Comparison of ENCODE assay signal across 9 mouse cellular contexts in the genomic region with DNA sequence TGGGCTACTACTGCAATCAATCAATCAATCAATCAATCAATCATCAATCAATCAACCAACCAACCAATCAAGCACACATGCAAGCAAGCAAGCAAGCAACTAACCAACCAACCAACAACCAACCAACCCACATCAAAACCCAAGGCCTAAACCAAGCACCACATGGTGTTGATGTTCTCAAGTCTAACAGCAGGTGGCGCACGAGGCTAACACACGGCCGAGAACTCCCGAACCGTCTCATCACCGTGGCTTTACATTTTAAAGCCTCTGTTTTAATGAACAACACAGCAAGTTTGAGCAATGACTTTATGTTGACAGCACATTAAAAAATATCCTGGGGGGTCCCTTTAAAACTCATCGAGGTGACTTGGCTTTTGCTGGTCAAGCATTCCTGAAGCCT.
DNase-seq lines count a peak whose midpoint lies in the region; ATAC-seq and TF ChIP-seq lines count a peak whose summit lies in the region.
"Had no signal": no experiment of that assay in that cellular context is flagged by ENCODE, and none has a peak within 500 bp of the region (broad histone marks: within the 10 kb centered on the region; RNA-seq: fewer than 3 reads in every experiment).

No protein-coding gene starts in this region.

- ATAC-seq in embryonic facial prominence, embryonic 14.5 days (ENCODE audit: low read depth): peak; percentile 58; the same call in 1 of the 2 replicates
- 0 out of 2 replicates have a peak, but pooled peaks have one; percentile 57 for ATAC-seq in heart, embryonic 12.5 days (ENCODE audit: insufficient number of reproducible peaks, low FRiP score)
- no peak for ATAC-seq in kidney, postnatal 0 days (replicated peaks; ENCODE audit: low FRiP score, low read depth)
- no peak; the same call in 1 of the 2 replicates for ATAC-seq in liver, embryonic 14.5 days (ENCODE audit: insufficient read depth)
- ATAC-seq in neural tube, embryonic 15.5 days (ENCODE audit: low FRiP score): peak; percentile 41; the same call in 1 of the 2 replicates

- no peak for TF ChIP-seq POLR2A in testis, adult 2 months (IDR thresholded peaks at IDR 0.05; ENCODE audit: control insufficient read depth, low read depth, low read length)

- H3K4me3 ChIP-seq in embryonic facial prominence, embryonic 14.5 days (ENCODE audit: low read depth, low read length): no peak overlapping the region
- no peak overlapping the region for H3K4me3 ChIP-seq in heart, embryonic 12.5 days
- no peak overlapping the region for H3K4me3 ChIP-seq in kidney, postnatal 0 days (replicated peaks; ENCODE audit: low read depth, low read length)
- H3K4me3 ChIP-seq in liver, embryonic 14.5 days (ENCODE audit: insufficient read depth in 1 of 2, low read depth in 2 of 2, low read length in 2 of 2): no peak overlapping the region
- H3K4me3 ChIP-seq in neural tube, embryonic 15.5 days (replicated peaks): no peak overlapping the region
- no peak overlapping the region for H3K4me3 ChIP-seq in testis, adult 2 months (ENCODE audit: control insufficient read depth, low read depth, low read length)
- H3K4me3 ChIP-seq: erythroblast, embryonic 14.5 days had no signal

- no peaks in the 10 kb centered on the region for H3K27me3 ChIP-seq in embryonic facial prominence, embryonic 14.5 days (replicated peaks; ENCODE audit: control insufficient read depth, insufficient read depth, low read length)
- 0 out of 2 replicates have a peak, but pooled peaks cover 6% of the 10 kb centered on the region for H3K27me3 ChIP-seq in heart, embryonic 12.5 days (replicated peaks)
- no peaks in the 10 kb centered on the region for H3K27me3 ChIP-seq in kidney, postnatal 0 days (ENCODE audit: insufficient read depth, low read length)
- no peaks in the 10 kb centered on the region for H3K27me3 ChIP-seq in liver, embryonic 14.5 days (ENCODE audit: control insufficient read depth, insufficient read depth, low read length)
- H3K27me3 ChIP-seq in neural tube, embryonic 15.5 days (replicated peaks): no peaks in the 10 kb centered on the region
- no peaks in the 10 kb centered on the region for H3K27me3 ChIP-seq in testis, adult 2 months (ENCODE audit: control insufficient read depth, insufficient read depth, low read length)

- H3K4me2 ChIP-seq in embryonic facial prominence, embryonic 14.5 days (ENCODE audit: low read depth, low read length): 0 out of 2 replicates have a peak overlapping the region, but pooled peaks have one; percentile 19
- peak overlapping the region; percentile 41 for H3K4me2 ChIP-seq in heart, embryonic 12.5 days
- no peak overlapping the region for H3K4me2 ChIP-seq in kidney, postnatal 0 days (ENCODE audit: low read length)
- no peak overlapping the region for H3K4me2 ChIP-seq in liver, embryonic 14.5 days (ENCODE audit: low read depth)
- H3K4me2 ChIP-seq in neural tube, embryonic 15.5 days: peak overlapping the region; percentile 30; the same call in 1 of the 2 replicates

- no peaks in the 10 kb centered on the region for H3K9me3 ChIP-seq in embryonic facial prominence, embryonic 14.5 days (ENCODE audit: control insufficient read depth, low read length)
- H3K9me3 ChIP-seq in heart, embryonic 12.5 days (replicated peaks): no peaks in the 10 kb centered on the region
- H3K9me3 ChIP-seq in kidney, postnatal 0 days (replicated peaks; ENCODE audit: low read length): no peaks in the 10 kb centered on the region
- no peaks in the 10 kb centered on the region for H3K9me3 ChIP-seq in liver, embryonic 14.5 days (ENCODE audit: control insufficient read depth, low read length)
- H3K9me3 ChIP-seq in neural tube, embryonic 15.5 days (replicated peaks): no peaks in the 10 kb centered on the region

- TF ChIP-seq EP300 in liver, embryonic 14.5 days (IDR thresholded peaks at IDR 0.05; ENCODE audit: low read depth): no peak

- no peak overlapping the region for H3K27ac ChIP-seq in embryonic facial prominence, embryonic 14.5 days (replicated peaks; ENCODE audit: low read depth, low read length)
- no peak overlapping the region for H3K27ac ChIP-seq in heart, embryonic 12.5 days (ENCODE audit: poor library complexity, severe bottlenecking)
- H3K27ac ChIP-seq in kidney, postnatal 0 days: no peak overlapping the region
- H3K27ac ChIP-seq in liver, embryonic 14.5 days: no peak overlapping the region
- H3K27ac ChIP-seq in neural tube, embryonic 15.5 days (replicated peaks): no peak overlapping the region
- H3K27ac ChIP-seq in testis, adult 2 months (ENCODE audit: control insufficient read depth, insufficient read depth, low read depth, low read length): no peak overlapping the region

- TF ChIP-seq CTCF in kidney, postnatal 0 days (IDR thresholded peaks at IDR 0.05; ENCODE audit: low read depth): peak; percentile 95
- peak; percentile 96 for TF ChIP-seq CTCF in liver, embryonic 14.5 days (IDR thresholded peaks at IDR 0.05; ENCODE audit: low read depth)
- TF ChIP-seq CTCF in testis, adult 2 months (IDR thresholded peaks at IDR 0.05; ENCODE audit: control insufficient read depth, insufficient read depth, insufficient replicate concordance, low read depth, low read length): peak; percentile 96; the same call in 1 of the 2 replicates

- H3K4me1 ChIP-seq in embryonic facial prominence, embryonic 14.5 days (ENCODE audit: control insufficient read depth, insufficient read depth, low read length): no peaks in the 10 kb centered on the region
- H3K4me1 ChIP-seq in heart, embryonic 12.5 days (replicated peaks): no peaks in the 10 kb centered on the region
- no peaks in the 10 kb centered on the region for H3K4me1 ChIP-seq in kidney, postnatal 0 days (replicated peaks; ENCODE audit: insufficient read depth, low read length)
- H3K4me1 ChIP-seq in liver, embryonic 14.5 days (replicated peaks; ENCODE audit: control insufficient read depth in 2 of 2, insufficient read depth in 2 of 2, low read length in 1 of 2): no peaks in the 10 kb centered on the region
- H3K4me1 ChIP-seq in neural tube, embryonic 15.5 days: no peaks in the 10 kb centered on the region
- H3K4me1 ChIP-seq in testis, adult 2 months (ENCODE audit: control insufficient read depth, insufficient read depth, low read length): no peaks in the 10 kb centered on the region

- WGBS in embryonic facial prominence, embryonic 14.5 days: 2% methylated on average over 8 of the region's 8 CpGs
- WGBS in heart, embryonic 12.5 days: 0% methylated on average over 8 of the region's 8 CpGs
- WGBS in kidney, postnatal 0 days: under 1% methylated on average over 8 of the region's 8 CpGs
- WGBS in liver, embryonic 14.5 days (ENCODE audit: insufficient replicate concordance): under 1% methylated on average over 8 of the region's 8 CpGs
- 0% methylated on average over 8 of the region's 8 CpGs for WGBS in neural tube, embryonic 15.5 days

- no peaks in the 10 kb centered on the region for H3K36me3 ChIP-seq in embryonic facial prominence, embryonic 14.5 days (ENCODE audit: control insufficient read depth, insufficient read depth, low read length)
- no peaks in the 10 kb centered on the region for H3K36me3 ChIP-seq in heart, embryonic 12.5 days
- H3K36me3 ChIP-seq in kidney, postnatal 0 days (ENCODE audit: insufficient read depth, low read length): no peaks in the 10 kb centered on the region
- no peaks in the 10 kb centered on the region for H3K36me3 ChIP-seq in liver, embryonic 14.5 days (replicated peaks; ENCODE audit: control insufficient read depth, insufficient read depth, low read depth)
- no peaks in the 10 kb centered on the region for H3K36me3 ChIP-seq in neural tube, embryonic 15.5 days
- no peaks in the 10 kb centered on the region for H3K36me3 ChIP-seq in testis, adult 2 months (ENCODE audit: control insufficient read depth, insufficient read depth, low read length)

- H3K9ac ChIP-seq in embryonic facial prominence, embryonic 14.5 days (ENCODE audit: low read depth, low read length): no peak overlapping the region
- H3K9ac ChIP-seq in heart, embryonic 12.5 days: no peak overlapping the region
- no peak overlapping the region for H3K9ac ChIP-seq in kidney, postnatal 0 days (ENCODE audit: low read depth, low read length)
- H3K9ac ChIP-seq in liver, embryonic 14.5 days (replicated peaks): no peak overlapping the region
- no peak overlapping the region for H3K9ac ChIP-seq in neural tube, embryonic 15.5 days (replicated peaks)

- DNase-seq in CD4-positive, CD25-positive, alpha-beta regulatory T cell, adult 2 months (ENCODE audit: low read depth, low spot score): peak; percentile 92
- peak; percentile 78 to 79 for DNase-seq in adrenal gland, postnatal 36 days
- peak; percentile 85 for DNase-seq in embryonic facial prominence, embryonic 14.5 days (ENCODE audit: low spot score)
- DNase-seq in kidney, postnatal 0 days (ENCODE audit: low spot score): peak; percentile 85
- peak; percentile 23 to 49 (median 33) for DNase-seq in liver, embryonic 14.5 days (ENCODE audit: low read depth in 3 of 3, low spot score in 3 of 3)

Comparison
In these comparisons a context has a peak if more than half of its experiments do, and no peak if none do; other contexts are left out.
1. DNase-seq: peak in every context shown above with its lines; median percentile 92 in CD4-positive, CD25-positive, alpha-beta regulatory T cell, adult 2 months; 85 in embryonic facial prominence, embryonic 14.5 days; 85 in kidney, postnatal 0 days; 78 in adrenal gland, postnatal 36 days; 33 in liver, embryonic 14.5 days.
2. ATAC-seq: peak in embryonic facial prominence, embryonic 14.5 days (single experiment), heart, embryonic 12.5 days (single experiment) and neural tube, embryonic 15.5 days (single experiment); none in kidney, postnatal 0 days (single experiment) and liver, embryonic 14.5 days (single experiment).
3. H3K4me2 ChIP-seq: peak in embryonic facial prominence, embryonic 14.5 days (single experiment), heart, embryonic 12.5 days (single experiment) and neural tube, embryonic 15.5 days (single experiment); none in kidney, postnatal 0 days (single experiment) and liver, embryonic 14.5 days (single experiment).
4. Peak in every context shown above with its lines, with median percentiles within 50 percentile points of each other: CTCF ChIP-seq.